Mouse (Mus musculus): ENCODE results near the gene Gkap1.

- TF ChIP-seq CTCF (IDR thresholded peaks at IDR 0.05) (no peak), EP300 (IDR thresholded peaks at IDR 0.05) (no peak)
Measured at GRCm38 (mm10) chr13:58201908-58202307, 73.6 kb downstream of the Gkap1 start.

Data from lung, postnatal 0 days (tissue).